Mouse (Mus musculus) adrenal gland, postnatal 36 days (tissue): ENCODE data around the gene Trp53tg5. TPM values are rescaled to one million over a fixed set of nuclear protein-coding genes. Genes with fewer than 3 reads are reported as not detected.

ENCODE experiments used
- DNase-seq, 2 experiments: peaks; one replicate each; pipeline ENCODE4 v3.0.0; 2021; ENCODE audit warnings: mixed read lengths in 1 of 2
- total RNA-seq, 2 experiments: library from RNA; stranded (reverse); gene quantifications; 2 replicates each; pipeline ENCODE4 v1.2.3; 2021

Gene Trp53tg5
- total RNA-seq, 2 experiments from 2014 or later = not detected

GRCm38 (mm10) chr2:164449341-164450042 is 24.0 kb downstream of the Trp53tg5 start:
- no peak for DNase-seq

GRCm38 (mm10) chr2:164448921-164449320 is 24.6 kb downstream of the Trp53tg5 start:
- no peak for DNase-seq

- DNase-seq = no peak
Observed at GRCm38 (mm10) chr2:164448140-164448539, 25.4 kb downstream of the Trp53tg5 start.

- DNase-seq = no peak
Observed at GRCm38 (mm10) chr2:164446086-164446469, 27.4 kb downstream of the Trp53tg5 start.

DNA sequence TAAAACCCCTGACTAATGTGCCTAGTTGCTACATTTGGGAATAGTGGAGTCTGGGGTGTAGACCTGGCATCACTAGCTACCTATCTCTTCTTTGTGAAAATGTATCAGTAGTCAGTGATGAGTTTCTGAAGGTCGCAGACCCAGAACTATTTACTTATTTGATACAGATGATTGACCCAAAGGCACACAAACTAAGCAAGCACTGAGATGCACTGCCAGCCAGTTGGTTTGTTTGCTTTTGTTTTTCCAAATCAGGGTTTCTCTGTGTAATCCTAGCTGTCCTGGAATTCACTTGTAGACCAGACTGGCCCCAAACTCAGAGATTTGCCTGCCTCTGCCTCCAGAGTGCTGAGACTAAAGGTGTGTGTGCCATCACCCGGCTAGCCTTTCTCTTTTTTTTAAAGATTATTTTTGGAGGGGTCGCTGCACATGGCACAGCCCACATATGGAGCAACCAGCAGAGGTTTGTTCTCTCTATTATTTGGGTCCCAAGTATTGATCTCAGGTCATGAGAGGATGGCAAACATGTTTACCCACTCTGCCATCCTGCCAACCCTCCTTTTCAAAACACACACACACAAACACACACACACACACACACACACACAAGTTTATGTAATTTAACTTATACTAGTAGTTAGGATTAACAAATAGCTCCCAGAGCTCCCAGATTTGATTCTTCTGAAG is 28.0 kb downstream of the Trp53tg5 start:
- no peak for DNase-seq

DNA sequence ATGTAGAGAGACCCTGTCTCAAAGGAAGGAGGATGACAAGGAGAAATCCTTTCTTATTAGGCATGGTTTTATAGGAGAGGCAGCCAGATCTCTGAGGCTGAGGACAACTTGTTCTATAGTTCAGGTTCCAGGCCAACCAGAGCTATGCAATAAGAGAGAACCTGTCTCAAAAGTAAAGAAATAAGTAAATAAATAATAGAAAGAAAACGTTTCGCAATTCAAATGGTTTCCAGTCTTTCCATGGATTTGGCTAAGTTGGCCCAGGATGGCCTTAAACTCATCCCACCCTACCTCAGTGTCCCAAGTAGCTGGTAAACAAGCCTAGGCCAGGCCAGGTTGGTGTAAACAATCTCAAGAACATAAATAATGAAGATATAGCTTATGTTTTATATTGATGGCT is 28.8 kb downstream of the Trp53tg5 start:
- no peak for DNase-seq

- DNase-seq = peak in 1 of 2 experiments; percentile 24
Observed at GRCm38 (mm10) chr2:164443460-164444000, 30.0 kb downstream of the Trp53tg5 start, which contains the start of gene Sdc4. TSS of gene Sdc4 (minus strand) at chr2:164443887.

DNA sequence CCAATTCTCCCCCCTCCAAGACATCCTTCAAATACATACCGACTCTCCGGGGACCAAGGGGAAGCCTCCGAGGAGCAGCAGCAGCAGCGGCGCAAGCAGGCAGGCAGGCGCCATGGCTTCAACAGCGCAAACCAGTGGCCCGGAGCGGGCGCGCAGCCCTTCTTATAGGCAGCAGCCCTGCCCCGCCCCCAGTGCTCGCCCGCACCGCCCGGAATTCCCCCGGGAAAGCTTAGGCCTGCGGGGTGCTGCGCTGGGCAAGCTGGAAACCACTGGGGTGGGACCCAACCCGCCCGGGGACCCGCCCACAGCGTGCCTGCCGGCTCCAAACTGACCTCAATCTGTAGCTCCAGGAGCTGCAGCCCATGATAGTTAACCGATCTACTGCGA is 30.5 kb downstream of the Trp53tg5 start:
- DNase-seq = peak; percentile 94 to 95

GRCm38 (mm10) chr2:164442315-164443050 is 31.0 kb downstream of the Trp53tg5 start:
- DNase-seq = peak; percentile 75 to 78

- no peak for DNase-seq
Observed at GRCm38 (mm10) chr2:164441731-164442130, 31.8 kb downstream of the Trp53tg5 start.

DNA sequence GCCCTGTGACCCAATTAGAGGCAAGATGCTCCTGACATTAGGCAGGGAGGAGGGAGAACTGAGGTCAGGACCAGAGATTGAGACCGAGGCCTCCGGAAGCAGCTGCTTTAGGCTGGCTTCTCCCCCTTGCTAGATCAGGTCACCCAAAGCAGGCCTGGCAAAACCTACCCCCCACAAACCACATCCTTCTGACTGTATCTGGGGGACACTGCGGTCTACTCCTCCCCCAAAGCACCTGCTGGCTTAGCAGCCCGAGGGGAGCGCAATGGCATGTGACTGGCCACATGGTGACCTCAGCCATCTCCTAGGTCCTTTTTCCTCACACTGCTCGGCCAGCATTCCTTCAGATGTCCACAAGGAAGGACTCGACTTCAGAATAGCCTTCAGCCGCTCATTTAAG is 32.4 kb downstream of the Trp53tg5 start:
- peak in 1 of 2 experiments; percentile 29 for DNase-seq

DNA sequence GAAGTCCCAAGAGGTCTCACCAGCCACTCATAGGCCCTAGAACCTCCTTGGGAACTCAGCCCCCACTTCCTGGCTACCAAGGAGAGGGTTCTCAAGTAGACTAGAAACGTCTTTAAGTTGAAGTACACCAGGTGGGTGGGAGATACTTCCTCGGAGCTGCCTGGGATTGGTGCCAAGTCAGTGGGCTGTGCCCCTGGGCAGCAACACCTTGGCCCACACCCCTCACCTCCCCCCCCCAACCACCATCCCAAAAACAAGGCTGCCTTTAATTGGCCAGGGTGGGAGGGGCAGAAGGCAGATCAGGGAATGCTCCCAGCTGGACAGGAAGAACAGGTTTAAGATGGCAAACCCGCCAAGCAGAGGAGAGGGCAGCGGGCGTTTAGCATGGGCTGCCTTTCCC is 33.2 kb downstream of the Trp53tg5 start:
- no peak for DNase-seq

DNA sequence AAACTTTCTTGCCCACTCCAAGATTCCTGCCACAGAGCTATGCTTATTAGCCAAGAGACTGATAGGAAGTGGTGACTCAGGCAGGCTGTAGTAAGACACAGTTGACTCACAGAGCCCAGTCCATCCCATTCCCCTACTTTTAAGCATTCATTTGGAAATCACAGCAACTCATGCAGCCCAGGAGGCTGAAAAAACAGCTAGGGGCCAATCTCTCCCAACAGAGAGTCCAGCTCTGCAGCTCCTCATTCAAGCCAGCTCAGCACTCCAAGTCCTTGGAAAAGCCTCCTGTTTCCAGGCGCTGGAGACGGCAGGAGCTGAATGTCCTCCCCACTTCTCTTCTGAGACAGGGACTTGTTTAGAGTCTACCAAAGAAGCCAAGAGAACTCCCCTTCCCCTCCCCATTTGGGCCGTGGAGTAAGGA is 34.5 kb downstream of the Trp53tg5 start:
- peak in 1 of 2 experiments; percentile 44 for DNase-seq

DNA sequence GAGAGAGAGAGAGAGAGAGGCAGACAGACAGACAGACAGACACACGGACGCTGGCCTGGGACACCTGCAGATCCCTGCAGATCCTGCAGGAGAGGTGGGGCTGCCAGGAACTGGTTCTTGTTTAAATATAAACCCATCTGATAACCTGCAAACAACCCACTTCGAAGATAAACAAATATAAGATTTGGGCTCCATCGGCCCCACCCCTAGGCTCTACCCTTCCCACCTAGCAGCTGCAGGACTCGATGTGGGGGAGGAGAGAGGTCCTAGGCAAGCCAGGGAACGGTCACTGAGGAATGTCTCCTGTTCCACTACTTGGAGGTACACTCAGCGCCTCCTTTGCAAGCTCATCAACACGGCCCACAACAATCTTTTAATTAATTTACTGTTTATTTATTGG is 35.3 kb downstream of the Trp53tg5 start:
- DNase-seq = no peak

DNA sequence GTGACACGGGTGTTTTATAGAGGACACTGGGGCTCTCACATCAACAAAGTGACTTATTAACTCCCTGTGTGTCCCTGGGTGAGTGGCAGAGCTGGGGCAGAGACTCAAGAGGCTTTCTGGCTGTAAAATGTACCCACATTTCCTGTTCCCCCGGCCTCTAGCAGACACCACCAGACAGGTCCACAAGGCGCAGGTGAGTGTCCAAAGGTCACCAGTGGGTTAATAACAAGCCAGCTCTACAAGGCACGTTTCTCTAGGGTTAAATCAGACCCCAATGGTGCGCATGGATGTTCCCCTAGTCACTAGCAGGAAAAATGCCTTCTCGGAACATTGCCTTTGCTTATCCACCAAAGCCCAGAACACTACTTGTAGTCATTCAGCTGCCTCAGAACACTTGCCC is 35.8 kb downstream of the Trp53tg5 start:
- DNase-seq = no peak

- DNase-seq = peak in 1 of 2 experiments; percentile 50
Observed at GRCm38 (mm10) chr2:164436961-164437360, 36.6 kb downstream of the Trp53tg5 start.

DNA sequence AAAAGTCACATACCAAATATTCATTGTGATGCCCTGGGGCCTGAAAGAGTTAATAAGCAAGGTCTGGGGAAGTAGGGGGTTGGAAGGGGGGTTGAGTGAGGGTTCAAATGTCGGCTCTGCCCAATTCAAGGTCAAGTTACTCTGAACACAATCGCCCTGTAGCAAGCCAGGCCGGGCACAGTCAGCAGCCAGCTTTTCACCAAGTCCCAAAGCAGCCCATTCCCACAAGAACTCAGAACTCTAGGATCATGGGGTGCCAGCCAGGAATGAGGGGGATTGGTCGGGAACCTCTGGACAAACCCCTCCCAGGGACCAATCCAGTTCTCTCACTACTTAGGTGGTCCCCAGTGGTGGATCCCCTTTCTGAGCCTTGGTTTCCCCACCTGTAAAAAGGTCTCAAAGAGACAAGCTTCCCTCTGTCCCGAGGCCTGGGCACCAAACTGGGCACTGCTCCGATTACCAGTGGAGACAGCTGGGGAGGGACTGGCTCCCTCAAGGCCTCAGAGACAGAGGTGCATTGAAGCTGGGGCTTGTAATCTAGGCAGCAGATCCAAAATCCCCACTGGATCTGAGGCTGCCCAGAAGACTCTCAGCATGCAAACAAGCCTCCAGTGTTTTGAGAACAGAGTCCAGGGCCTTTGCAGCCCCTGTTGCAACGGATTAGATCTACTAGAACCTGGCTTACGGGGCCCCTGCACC is 37.2 kb downstream of the Trp53tg5 start:
- DNase-seq = peak in 1 of 2 experiments; percentile 12

- DNase-seq = no peak
Observed at GRCm38 (mm10) chr2:164435216-164436090, 38.1 kb downstream of the Trp53tg5 start.

DNA sequence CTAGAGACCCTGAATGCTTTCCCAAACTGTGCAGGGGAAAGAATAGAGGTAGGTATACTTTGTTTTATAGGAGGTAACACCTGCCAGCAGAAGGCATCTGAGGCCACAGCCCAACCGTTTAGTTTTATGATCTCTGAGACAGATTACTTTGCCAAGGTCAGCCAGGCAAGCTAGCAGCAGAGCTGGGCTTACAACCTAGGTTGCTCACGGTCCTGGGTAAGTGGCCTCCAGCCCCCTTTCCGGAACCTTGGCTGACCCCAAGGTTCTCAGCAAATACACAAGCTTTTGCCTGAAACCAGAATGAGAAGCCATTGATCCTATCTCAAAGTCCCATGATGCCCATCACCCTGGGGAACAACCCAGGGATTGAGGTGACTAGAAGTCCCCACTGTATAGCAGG is 38.8 kb downstream of the Trp53tg5 start:
- DNase-seq = peak in 1 of 2 experiments; percentile 15

DNA sequence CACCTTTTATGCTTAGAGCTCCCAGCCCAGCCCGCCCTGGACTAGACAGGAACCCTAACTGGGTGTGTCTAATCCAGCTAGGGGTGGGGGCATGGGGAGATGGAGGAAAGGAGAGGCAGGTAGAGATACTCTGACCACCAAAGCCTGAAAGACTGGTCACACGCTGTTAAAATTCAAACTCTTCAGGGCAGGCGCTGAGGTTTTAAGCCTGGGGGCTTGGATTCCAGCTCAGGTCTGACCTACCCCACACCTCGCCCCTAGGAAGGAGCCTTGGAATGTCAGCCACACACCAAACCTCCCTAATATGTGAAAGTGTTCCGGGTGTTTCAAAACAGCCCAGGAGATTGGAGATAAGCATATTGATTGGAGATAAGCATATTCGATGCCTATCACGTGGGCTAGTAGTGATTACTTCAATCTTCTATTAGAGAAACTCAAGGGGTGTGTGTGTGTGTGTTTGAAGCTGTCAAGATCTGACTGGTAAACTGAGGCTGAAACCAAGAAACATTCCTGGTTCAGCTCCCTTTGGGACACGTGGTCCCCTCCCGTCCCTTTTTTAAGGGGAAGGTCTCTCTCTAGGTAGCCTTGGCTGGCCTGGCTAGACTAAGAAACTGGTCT is 40.1 kb downstream of the Trp53tg5 start:
- DNase-seq = no peak
